Mouse (Mus musculus): Measurements from ENCODE around the gene Iqcf4. TPM values are rescaled to one million over a fixed set of nuclear protein-coding genes. Genes with fewer than 3 reads are reported as not detected.
"Not testable (repeated sequence)": the region's sequence is repeated elsewhere in the genome, so short reads cannot be mapped to it uniquely, and the experiment has no call there.

Iqcf4 gene
- not detected in 2 replicates for polyA plus RNA-seq (2015; fragmentation: Nextera tagmentation; extraction: Ambion mirVana)

GRCm38 (mm10) chr9:106570896-106571295 is at the start of gene Iqcf4:
Gene Iqcf4, minus strand, starts transcription at chr9:106570996.
- Histone ChIP-seq H3K9ac (no peak within 1 kb of the TSS), H3K27ac (no peak within 1 kb of the TSS), H3K4me1 (no peaks in the 10 kb centered on the region), H3K36me3 (replicated peaks) (no peaks in the 10 kb centered on the region), H3K9me3 (no peaks in the 10 kb centered on the region), H3K27me3 (replicated peaks) (no peaks in the 10 kb centered on the region), H3K4me3 (no peak within 1 kb of the TSS), H3K4me2 (no peak within 1 kb of the TSS)
- WGBS, result 94% methylated on average over 7 of the region's 7 CpGs
- ATAC-seq (replicated peaks), result no peak

- 0 out of 2 replicates have a peak, but pooled peaks cover 4% of the 10 kb centered on the region for H3K9me3 ChIP-seq
- no peak overlapping the region for H3K27ac ChIP-seq
- H3K9ac ChIP-seq, result no peak overlapping the region
- no peaks in the 10 kb centered on the region for H3K27me3 ChIP-seq (replicated peaks)
- 84% methylated on average over 3 of the region's 3 CpGs for WGBS
- ATAC-seq (replicated peaks), result no peak
- H3K4me2 ChIP-seq, result no peak overlapping the region
- no peaks in the 10 kb centered on the region for H3K4me1 ChIP-seq
- no peaks in the 10 kb centered on the region for H3K36me3 ChIP-seq (replicated peaks)
- no peak overlapping the region for H3K4me3 ChIP-seq
Measured at GRCm38 (mm10) chr9:106617496-106617895, 46.7 kb upstream of the Iqcf4 start.

GRCm38 (mm10) chr9:106616306-106616705 is 45.5 kb upstream of the Iqcf4 start:
- no peaks in the 10 kb centered on the region for H3K27me3 ChIP-seq (replicated peaks)
- H3K9ac ChIP-seq, result no peak overlapping the region
- H3K4me2 ChIP-seq, result no peak overlapping the region
- no peaks in the 10 kb centered on the region for H3K36me3 ChIP-seq (replicated peaks)
- no peak overlapping the region for H3K27ac ChIP-seq
- H3K9me3 ChIP-seq, result 0 out of 2 replicates have a peak, but pooled peaks cover 4% of the 10 kb centered on the region
- WGBS, result 88% methylated on average over 9 of the region's 9 CpGs
- no peaks in the 10 kb centered on the region for H3K4me1 ChIP-seq
- no peak for ATAC-seq (replicated peaks)
- no peak overlapping the region for H3K4me3 ChIP-seq

GRCm38 (mm10) chr9:106614616-106615015 is 43.8 kb upstream of the Iqcf4 start:
- Histone ChIP-seq H3K9ac (no peak overlapping the region), H3K27me3 (replicated peaks) (no peaks in the 10 kb centered on the region), H3K27ac (no peak overlapping the region), H3K4me2 (no peak overlapping the region), H3K4me3 (no peak overlapping the region), H3K36me3 (replicated peaks) (no peaks in the 10 kb centered on the region), H3K9me3 (0 out of 2 replicates have a peak, but pooled peaks cover 4% of the 10 kb centered on the region), H3K4me1 (no peaks in the 10 kb centered on the region)
- 43% methylated on average over 3 of the region's 3 CpGs for WGBS
- no peak for ATAC-seq (replicated peaks)

- Histone ChIP-seq H3K27me3 (replicated peaks) (no peaks in the 10 kb centered on the region), H3K27ac (no peak overlapping the region), H3K9ac (no peak overlapping the region), H3K9me3 (no peaks in the 10 kb centered on the region), H3K4me3 (no peak overlapping the region), H3K4me1 (no peaks in the 10 kb centered on the region), H3K4me2 (no peak overlapping the region), H3K36me3 (replicated peaks) (no peaks in the 10 kb centered on the region)
- 72% methylated on average over 2 of the region's 2 CpGs for WGBS
- no peak for ATAC-seq (replicated peaks)
Measured at GRCm38 (mm10) chr9:106613951-106614350, 43.2 kb upstream of the Iqcf4 start.

- ATAC-seq (replicated peaks), result no peak
- Histone ChIP-seq H3K36me3 (replicated peaks) (no peaks in the 10 kb centered on the region), H3K27me3 (replicated peaks) (no peaks in the 10 kb centered on the region), H3K4me2 (no peak overlapping the region), H3K9me3 (no peaks in the 10 kb centered on the region), H3K4me3 (no peak overlapping the region), H3K9ac (no peak overlapping the region), H3K27ac (no peak overlapping the region), H3K4me1 (no peaks in the 10 kb centered on the region)
- 83% methylated on average over 4 of the region's 4 CpGs for WGBS
Measured at GRCm38 (mm10) chr9:106610727-106611126, 39.9 kb upstream of the Iqcf4 start.

- no peaks in the 10 kb centered on the region for H3K4me1 ChIP-seq
- no peak overlapping the region for H3K9ac ChIP-seq
- no peak overlapping the region for H3K4me2 ChIP-seq
- ATAC-seq (replicated peaks), result no peak
- no peak overlapping the region for H3K4me3 ChIP-seq
- 24% methylated on average over 8 of the region's 8 CpGs for WGBS
- no peaks in the 10 kb centered on the region for H3K36me3 ChIP-seq (replicated peaks)
- no peaks in the 10 kb centered on the region for H3K27me3 ChIP-seq (replicated peaks)
- H3K9me3 ChIP-seq, result no peaks in the 10 kb centered on the region
- no peak overlapping the region for H3K27ac ChIP-seq
Measured at GRCm38 (mm10) chr9:106600546-106600945, 29.8 kb upstream of the Iqcf4 start.

- no peaks in the 10 kb centered on the region for H3K36me3 ChIP-seq (replicated peaks)
- H3K4me2 ChIP-seq, result no peak overlapping the region
- no peaks in the 10 kb centered on the region for H3K4me1 ChIP-seq
- no peaks in the 10 kb centered on the region for H3K27me3 ChIP-seq (replicated peaks)
- H3K9me3 ChIP-seq, result no peaks in the 10 kb centered on the region
- H3K27ac ChIP-seq, result no peak overlapping the region
- no peak overlapping the region for H3K4me3 ChIP-seq
- ATAC-seq (replicated peaks), result no peak
- WGBS, result 45% methylated on average over 7 of the region's 7 CpGs
- H3K9ac ChIP-seq, result no peak overlapping the region
Measured at GRCm38 (mm10) chr9:106598466-106598865, 27.7 kb upstream of the Iqcf4 start.

- 69% methylated on average over 7 of the region's 7 CpGs for WGBS
Measured at GRCm38 (mm10) chr9:106595836-106596235, 25.0 kb upstream of the Iqcf4 start.

GRCm38 (mm10) chr9:106595402-106595801 is 24.6 kb upstream of the Iqcf4 start:
- H3K36me3 ChIP-seq (replicated peaks); H3K4me2 ChIP-seq; ATAC-seq (replicated peaks); H3K4me1 ChIP-seq; H3K4me3 ChIP-seq; H3K27me3 ChIP-seq (replicated peaks); H3K9ac ChIP-seq; H3K27ac ChIP-seq; H3K9me3 ChIP-seq: not testable (repeated sequence)
- WGBS, result 14% methylated on average over 4 of the region's 4 CpGs

More at GRCm38 (mm10) chr9:106595836-106596235, 25.0 kb upstream of the Iqcf4 start:
- Histone ChIP-seq H3K27me3 (replicated peaks) (no peaks in the 10 kb centered on the region), H3K27ac (no peak overlapping the region), H3K9me3 (no peaks in the 10 kb centered on the region), H3K9ac (no peak overlapping the region), H3K36me3 (replicated peaks) (no peaks in the 10 kb centered on the region), H3K4me2 (no peak overlapping the region), H3K4me3 (no peak overlapping the region), H3K4me1 (no peaks in the 10 kb centered on the region)
- ATAC-seq (replicated peaks), result no peak

GRCm38 (mm10) chr9:106592158-106592557 is 21.4 kb upstream of the Iqcf4 start:
- Histone ChIP-seq H3K9me3 (no peaks in the 10 kb centered on the region), H3K36me3 (replicated peaks) (no peaks in the 10 kb centered on the region), H3K4me2 (no peak overlapping the region), H3K27me3 (replicated peaks) (no peaks in the 10 kb centered on the region), H3K4me3 (no peak overlapping the region), H3K4me1 (no peaks in the 10 kb centered on the region), H3K27ac (no peak overlapping the region), H3K9ac (no peak overlapping the region)
- no peak for ATAC-seq (replicated peaks)
- WGBS, result 94% methylated on average over 5 of the region's 5 CpGs

GRCm38 (mm10) chr9:106582552-106582951 is 11.8 kb upstream of the Iqcf4 start:
- Histone ChIP-seq H3K27ac (no peak overlapping the region), H3K27me3 (replicated peaks) (no peaks in the 10 kb centered on the region), H3K4me1 (no peaks in the 10 kb centered on the region), H3K36me3 (replicated peaks) (no peaks in the 10 kb centered on the region), H3K4me3 (no peak overlapping the region), H3K9me3 (no peaks in the 10 kb centered on the region), H3K4me2 (no peak overlapping the region), H3K9ac (no peak overlapping the region)
- no peak for ATAC-seq (replicated peaks)
- 77% methylated on average over 1 of the region's 1 CpGs for WGBS

GRCm38 (mm10) chr9:106580016-106580415 is 9.2 kb upstream of the Iqcf4 start:
- H3K9ac ChIP-seq, result no peak overlapping the region
- no peak overlapping the region for H3K4me2 ChIP-seq
- WGBS, result 84% methylated on average over 7 of the region's 7 CpGs
- no peak overlapping the region for H3K4me3 ChIP-seq
- H3K4me1 ChIP-seq, result no peaks in the 10 kb centered on the region
- no peaks in the 10 kb centered on the region for H3K36me3 ChIP-seq (replicated peaks)
- no peaks in the 10 kb centered on the region for H3K9me3 ChIP-seq
- H3K27ac ChIP-seq, result no peak overlapping the region
- no peak for ATAC-seq (replicated peaks)
- no peaks in the 10 kb centered on the region for H3K27me3 ChIP-seq (replicated peaks)
